Mouse (Mus musculus) heart, postnatal 4 days (tissue): ENCODE results near the gene Sypl2. TPM values are rescaled to one million over a fixed set of nuclear protein-coding genes. Genes with fewer than 3 reads are reported as not detected.

ENCODE experiments used
- DNase-seq: peaks from one replicate; pipeline ENCODE4 v3.0.0; 2021
- total RNA-seq, 2 experiments: library from RNA; stranded (reverse); gene quantifications; 2 replicates each; pipeline ENCODE4 v1.2.3; 2021

Sypl2 gene
- total RNA-seq, 2 experiments from 2014 or later, result 2.6 to 4.1 TPM

DNA sequence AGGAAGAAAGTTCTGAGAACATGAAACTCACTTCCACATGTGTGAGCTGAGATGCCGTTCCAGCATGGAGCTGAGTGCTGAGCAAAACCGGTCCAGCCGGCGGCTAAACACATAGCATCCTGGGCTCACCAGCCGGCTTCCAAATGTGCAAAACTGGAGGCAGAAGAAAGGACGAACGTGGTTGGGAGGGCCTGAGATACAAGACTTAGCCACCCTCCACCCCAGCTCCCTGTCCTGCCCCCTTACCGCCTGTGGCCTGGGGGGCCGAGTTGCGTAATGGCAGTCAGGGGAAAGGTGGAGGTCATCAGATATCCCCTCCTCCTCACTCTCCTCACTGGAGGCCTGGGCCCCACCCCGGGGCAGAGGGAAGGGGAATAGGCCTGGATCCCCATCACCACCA lies 22.0 kb downstream of the Sypl2 start:
- no peak for DNase-seq

DNA sequence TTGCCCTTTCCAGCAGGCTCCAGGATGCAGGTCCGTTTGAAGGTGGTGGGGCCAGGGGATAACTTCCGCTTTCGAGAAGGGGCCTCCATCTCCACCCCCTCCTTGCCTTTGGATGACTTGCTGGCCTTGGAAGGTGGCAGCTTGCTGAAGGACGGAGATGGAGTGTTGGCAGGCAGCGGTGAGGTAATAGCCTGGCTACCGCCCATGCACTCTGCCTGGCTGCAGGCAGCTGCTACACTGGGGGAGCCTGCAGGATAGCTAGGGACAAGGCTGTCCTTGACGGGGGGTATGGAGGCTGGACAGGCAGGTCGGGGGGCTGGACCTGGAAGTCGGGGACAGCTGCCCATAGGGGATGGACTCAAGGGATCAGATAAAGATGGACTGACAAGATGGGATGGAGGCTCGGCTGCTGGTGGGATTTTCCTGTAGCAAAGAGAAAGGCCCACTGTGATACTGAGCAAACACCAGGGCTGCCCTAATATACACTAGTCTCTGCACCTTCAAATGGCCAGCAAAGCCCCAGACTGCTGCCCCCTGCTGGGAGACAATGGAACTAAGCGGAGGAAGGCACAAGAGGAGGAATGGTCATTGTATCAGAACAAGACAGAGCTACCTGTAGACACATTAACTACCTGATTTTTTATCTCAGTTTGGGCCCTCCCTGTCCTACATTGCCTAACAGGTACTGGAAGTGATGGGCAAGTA lies 22.7 kb downstream of the Sypl2 start:
- peak; percentile 89 for DNase-seq

DNA sequence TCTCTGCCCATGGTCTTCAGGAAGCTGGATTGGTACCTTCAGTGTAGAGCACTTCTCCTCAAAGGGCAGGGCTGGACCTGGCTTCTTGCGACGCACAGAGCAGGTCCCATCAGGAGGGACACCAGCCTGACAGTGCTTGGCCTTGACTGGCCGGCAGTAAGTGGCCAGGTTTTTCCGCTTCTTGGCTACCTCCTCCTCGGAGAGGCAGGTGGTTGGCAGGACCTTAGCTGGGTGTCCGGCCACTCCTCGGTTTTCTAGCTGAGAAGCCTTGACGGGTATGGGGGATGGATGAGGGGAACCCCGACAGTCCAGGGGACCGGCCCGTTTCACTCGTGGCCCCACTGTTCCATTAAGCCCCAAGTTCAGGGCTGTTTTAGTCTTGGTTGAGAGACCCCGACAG lies 23.2 kb downstream of the Sypl2 start:
- DNase-seq, result no peak

DNA sequence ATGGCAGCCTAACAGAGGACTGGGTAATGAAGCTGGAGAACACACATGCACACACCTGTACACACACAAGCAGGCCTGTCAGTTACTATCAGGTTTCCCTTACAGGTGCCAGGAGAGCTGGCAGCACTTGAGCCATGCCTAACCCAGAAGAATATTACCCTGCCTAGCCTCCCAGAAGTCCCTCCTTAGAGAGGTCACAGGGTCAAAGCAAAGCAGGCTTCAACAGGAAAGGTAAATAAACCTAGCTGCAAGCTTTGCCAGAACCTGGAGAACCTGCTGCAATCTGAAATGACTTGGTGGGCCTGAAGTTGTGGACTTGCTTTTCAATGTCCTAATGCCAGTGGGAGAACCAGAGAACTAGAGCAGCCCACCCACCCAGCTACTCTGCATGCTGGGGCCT lies 23.9 kb downstream of the Sypl2 start:
- DNase-seq, result no peak

DNA sequence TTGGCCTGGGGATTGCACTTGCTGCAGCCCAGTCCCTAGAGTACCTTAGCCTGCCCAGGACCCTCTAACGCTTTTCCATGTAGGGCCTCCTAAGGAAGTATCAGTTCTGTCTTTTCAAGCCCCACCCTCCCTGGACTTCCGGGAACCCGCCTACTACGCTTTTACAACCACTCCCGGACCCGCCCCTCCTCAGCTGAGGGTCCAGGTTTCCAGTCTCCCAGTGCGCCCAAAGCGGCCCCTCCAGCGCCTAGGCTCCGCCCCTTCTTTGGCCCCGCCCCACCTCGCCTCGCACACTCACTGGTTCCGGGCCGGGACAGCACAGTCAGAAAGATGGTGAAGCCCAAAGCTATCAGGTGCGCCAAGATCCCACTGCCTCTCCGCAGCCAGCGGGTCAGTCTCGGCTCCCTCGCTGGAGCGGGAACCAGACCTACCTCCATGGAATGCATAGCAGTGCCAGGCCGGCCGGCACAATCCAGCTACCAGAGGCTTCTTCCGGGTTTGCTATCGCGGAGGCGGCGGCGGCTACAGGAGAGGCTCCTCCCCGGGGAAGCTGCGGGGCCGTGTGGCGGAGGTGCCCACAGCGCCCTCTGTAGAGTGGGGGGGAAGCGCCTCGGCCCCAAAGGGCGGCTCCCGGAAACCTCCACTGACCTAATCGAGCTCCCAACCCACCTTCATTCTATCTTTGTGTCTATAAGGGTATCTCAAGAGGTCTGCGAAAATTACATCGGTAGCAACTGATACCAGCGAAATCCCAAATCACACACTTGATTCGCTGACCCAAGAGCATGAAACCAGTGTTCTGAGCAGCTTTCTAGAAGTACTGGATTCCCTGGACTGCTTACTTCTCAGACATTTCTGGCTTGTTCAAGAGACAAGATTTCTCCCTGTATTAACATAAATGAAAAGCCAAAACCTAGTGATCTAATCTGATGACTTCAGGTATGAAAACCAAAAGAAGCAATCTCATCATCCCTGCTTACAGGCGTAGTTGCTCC lies 25.8 kb downstream of the Sypl2 start, which contains the start of gene Cyb561d1:
Gene Cyb561d1 (minus strand): TSS at position 884 of the 995 bp plus-strand sequence.
- peak; percentile 95 for DNase-seq

DNA sequence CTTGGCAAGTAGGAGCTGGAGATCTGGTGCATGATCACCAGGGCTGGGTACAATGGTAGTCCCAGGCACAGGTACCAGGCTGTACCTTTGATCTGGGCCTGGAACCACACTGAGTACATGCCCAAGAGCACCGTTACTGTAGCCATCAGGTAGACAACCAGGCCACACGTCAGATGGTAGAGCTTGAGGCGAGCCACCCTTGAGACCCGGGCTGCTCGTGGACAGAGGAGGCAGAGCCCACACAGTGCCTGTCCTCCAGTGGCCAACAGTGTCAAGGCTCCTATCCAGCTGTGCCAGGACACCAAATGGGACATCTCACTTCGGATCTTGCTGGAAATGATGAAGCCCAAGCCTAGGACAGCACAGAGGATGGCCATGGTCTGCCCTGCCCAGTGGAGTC lies 27.2 kb downstream of the Sypl2 start:
- no peak for DNase-seq

DNA sequence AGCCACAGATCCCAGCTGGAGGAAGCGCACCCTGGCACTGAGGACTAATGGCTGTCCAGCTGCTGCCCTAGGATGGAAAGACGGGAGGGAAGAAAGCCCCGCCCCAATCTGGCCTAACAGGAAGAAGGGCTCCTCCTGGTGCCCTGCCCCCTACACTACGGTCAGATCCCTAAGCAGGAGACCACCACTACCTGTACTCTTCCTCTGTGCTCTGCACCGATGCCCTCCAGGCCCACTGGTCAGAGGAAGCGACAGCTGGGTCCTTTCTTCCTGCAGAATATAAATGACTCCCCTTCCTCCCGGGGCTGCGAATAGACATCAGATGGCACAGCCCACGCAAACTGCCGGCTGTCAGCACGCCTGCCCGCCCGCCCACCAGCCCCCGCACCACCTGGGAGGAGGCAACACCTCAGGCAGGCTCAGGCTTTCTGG lies 29.4 kb downstream of the Sypl2 start:
- DNase-seq, result peak; percentile 54

DNA sequence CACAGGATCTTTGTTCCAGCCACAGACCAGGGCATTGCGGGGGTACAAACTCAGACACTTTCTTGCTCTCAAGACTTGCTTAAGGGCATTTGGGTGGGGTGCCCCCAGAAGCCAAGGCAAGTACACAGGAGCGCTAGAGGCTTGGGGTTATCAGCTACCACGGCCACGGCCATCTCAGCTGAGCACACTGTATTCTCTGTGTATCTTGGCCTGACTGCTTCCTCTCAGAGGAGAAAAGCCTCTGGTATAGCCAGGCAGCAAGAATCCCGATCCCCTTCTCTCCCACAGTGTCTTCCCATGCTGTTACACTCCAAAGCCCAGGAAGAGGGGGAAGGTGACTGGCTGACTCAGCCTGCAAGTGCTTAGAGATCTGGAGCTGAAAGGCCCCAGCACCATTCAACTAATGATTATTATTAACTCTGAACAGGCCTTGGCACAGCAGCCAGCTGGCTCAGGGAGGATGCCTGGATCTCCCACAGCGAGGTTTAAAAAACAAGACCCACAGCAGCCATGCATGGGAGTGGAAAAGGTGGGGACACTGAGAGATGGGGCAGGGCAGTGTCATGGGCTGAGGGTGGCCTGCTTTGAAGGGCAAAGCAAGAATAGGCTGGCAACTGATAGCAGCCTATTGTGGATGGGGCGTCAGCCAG lies 30.4 kb downstream of the Sypl2 start:
- DNase-seq, result no peak

DNA sequence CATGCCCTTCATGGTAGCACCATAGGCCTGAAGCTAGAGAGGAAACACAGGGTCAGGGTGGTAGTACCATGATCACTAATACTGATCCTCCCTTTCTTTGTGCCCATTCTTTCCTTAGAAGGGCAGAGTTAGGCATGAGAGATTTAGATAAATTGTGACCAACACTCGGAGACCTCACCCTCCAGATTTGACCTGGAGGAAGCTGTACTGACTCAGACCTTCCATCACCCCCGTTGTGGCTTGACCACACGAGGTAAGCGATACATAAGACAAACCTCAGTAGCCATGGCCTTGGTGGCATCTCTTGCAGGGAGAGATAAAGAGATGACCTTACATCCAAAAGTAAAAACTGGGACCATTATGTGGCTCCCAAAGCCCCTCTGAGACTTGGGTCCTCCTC lies 31.2 kb downstream of the Sypl2 start:
- DNase-seq, result no peak

DNA sequence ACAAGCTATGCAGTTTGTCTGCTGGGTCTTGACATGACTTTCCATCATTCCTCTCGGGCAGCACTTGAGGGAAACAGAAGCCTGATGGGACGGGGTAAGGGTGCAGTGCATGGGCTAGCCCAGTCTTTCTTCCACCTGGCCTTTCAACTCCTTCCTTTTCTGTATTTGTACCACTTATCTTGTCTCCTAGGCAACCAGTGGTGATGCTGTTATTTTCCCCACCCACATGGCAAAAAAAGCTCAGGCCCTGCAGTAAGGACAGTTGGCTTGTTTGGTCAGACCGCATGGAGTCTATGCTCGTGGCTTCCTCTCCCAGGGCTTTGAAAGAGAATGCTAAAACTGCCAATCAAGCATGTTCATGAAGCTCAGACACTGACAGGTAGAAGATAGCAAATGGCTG lies 32.8 kb downstream of the Sypl2 start:
- no peak for DNase-seq

DNA sequence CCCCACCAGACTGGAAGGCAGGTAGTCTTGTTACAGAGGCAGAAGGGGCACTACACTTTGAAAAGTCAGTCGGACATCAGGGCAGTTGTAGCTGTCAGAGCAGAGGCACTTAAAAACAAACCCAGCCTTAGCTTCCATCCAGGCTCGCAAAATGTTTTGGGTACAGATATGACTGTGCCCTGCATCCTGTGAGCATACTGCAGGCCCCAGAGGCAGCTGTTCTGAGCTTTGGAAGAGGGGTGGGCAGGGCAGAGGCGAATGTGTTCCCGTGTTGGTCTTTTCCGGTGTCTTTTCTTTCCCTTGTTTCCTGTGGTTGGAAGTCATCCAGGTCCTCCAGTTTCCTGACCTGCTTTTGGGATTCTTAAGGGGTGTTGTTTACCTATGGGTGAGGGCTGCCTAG lies 36.6 kb downstream of the Sypl2 start:
- DNase-seq, result no peak

DNA sequence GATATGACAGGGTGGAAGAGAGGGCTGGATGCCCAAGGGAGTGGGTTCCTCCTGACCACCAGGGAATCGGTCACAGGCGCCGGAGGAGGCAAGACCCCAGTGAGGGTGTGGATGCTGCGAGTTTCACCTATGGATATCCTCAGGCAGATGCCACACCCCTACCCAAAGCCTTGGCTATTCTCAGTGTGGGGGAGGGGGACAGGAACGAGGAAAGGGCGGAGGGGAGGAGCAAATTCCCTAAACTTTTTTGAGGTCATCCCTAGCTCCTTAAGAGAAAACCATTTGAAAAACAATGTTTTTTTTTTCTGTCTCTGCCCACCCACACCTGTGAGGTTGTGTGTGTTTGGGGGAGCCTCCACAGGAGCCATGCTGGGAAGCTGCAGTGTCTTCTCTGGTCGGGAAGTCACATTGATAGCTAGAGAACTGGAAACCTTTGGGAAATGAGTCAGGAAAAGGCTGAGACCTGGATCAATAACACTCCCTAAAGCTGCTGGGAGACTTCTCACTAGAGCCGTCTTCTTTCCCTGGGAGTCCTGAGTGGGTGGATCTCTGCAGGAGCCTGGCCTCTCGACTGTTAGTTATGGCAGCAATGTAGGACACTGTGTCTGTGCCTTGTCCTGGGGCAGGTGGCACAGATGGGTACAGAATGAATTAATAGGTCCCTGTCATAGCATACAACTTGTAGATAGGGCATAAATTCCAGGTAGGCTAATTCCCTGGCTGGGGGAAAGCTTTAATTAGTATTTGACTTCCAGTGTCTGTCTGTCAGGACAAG lies 37.5 kb downstream of the Sypl2 start:
- DNase-seq, result no peak

DNA sequence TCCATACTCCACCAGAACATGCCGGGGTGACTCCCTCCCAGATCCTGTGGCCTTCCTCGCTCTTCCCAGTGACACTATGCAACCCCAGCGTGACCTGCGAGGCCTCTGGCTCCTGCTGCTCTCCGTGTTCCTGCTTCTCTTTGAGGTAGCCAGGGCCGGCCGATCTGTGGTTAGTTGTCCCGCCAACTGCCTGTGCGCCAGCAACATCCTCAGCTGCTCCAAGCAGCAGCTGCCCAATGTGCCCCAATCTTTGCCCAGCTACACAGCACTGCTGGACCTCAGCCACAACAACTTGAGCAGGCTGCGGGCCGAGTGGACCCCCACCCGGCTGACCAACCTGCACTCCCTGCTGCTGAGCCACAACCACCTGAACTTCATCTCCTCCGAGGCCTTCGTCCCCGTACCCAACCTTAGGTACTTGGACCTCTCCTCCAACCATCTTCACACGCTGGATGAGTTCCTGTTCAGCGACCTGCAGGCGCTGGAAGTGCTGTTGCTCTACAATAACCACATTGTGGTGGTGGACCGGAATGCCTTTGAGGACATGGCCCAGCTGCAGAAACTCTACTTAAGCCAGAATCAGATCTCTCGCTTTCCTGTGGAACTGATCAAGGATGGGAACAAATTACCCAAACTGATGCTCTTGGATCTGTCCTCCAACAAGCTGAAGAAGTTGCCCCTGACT lies 39.2 kb downstream of the Sypl2 start:
- DNase-seq, result no peak

DNA sequence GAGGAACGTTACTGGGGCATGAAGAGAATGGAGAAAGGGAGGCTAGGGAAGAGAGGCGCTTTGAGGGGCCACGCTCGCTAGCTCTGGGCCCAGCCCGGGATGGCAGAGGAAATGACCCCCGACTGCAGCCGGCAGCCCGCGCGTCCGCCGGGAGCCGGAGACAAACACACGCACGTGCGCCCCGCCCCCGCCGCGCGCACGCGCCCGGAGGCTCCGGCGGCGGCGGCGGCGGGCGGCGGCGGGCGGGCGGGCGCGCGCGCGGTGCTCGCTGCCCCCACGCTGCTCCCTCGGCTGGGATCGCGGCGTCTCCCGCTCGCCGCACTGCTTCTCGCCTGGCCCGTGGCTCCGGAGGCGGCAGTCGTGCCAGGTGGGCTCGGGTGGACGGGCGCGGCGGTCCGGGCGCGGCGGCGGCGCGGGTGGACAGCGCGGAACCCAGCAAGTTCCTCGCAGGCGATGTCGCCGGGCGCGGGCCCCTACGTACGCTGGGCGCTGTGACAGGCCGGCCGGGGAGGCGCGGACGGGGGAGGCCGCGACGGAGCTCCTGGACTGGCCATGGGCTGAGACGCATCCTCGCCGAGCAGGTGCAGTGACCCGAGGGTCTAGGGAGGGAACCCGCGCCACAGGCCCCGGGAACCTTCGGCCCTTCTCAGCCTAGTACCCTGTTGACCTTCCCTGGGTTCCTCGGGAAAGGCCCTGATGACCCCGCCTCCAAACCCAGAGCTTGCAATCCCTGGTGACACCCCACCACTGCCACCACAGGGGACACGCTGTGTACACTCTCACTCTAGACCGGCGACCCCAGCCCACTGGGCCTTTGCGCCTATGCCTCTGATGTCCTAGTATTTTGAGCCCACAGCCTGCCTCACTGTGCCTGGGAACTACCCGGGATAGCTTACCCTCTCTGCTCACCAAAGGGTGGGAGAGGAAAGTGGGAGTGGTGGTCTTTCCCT lies 40.1 kb downstream of the Sypl2 start, which contains the start of gene Amigo1:
Gene Amigo1 (plus strand): TSS at position 238 of the 950 bp plus-strand sequence.
- DNase-seq, result peak; percentile 53

DNA sequence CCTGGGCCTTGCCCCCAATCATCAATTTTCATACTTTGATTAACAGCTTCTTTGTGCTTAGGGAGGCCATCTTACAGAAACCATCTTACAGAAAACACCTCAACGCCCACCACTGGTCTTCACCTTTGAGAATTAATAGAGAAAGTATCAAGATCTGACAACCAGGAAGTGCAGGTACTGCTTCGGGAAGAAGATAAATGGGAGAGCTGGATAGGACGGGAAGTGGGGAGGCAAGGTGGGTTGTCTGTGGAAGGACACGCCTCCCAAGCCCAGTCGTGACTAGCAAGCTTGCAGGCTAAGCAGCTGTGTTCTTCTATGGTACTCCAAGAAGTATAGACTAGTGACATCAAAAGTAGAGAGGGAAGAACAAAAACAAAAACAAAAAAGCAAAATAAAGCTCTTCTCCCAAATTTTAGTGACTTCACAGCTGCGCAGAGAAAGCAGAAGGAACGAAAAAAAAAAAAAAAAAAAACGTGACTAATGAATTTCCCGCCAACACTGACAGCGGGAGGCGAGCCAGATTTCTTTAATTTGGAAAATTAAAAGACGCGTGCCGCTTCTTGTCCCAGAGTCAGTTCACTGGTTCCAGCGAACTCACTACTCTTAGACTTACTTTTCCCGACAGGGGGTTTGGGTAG lies 40.9 kb downstream of the Sypl2 start:
- no peak for DNase-seq

DNA sequence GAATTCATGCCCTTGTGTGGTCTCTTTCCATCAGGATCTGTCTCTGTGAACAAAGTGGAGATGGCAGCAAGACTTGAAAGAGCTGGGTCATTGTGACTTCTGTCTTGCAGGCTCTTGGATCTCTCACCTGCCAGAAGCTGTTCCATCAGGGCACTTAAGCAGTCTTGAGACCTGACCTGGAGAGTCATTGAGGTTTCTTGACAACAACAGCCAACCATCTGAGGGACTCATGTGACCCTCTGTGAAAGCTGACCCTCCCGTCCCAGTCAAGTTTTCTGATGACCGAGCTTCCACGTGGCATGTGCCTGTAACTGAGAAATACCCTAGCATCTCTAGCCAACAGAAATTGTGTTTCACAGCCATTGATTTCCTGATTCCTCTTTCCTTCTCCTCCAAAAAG lies 41.7 kb downstream of the Sypl2 start:
- no peak for DNase-seq

DNA sequence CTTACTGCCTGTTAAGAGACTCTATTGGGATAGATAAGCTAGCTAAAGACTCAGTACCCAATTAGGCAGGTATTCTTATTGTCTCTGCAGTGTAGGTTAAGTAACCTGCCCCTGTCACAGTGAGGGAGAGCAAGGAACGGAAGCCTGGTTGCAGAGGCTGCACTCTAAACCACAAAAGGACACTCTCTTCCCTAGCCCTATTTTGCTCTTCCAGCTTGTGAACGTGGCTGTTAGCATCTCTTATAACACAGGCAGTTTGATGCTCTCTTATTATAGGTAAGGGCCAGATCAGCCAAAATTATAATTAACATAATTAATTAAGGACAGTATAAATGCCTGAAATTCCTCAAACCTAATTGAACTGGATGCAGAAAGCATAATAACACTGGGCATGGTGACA lies 45.9 kb downstream of the Sypl2 start:
- no peak for DNase-seq

DNA sequence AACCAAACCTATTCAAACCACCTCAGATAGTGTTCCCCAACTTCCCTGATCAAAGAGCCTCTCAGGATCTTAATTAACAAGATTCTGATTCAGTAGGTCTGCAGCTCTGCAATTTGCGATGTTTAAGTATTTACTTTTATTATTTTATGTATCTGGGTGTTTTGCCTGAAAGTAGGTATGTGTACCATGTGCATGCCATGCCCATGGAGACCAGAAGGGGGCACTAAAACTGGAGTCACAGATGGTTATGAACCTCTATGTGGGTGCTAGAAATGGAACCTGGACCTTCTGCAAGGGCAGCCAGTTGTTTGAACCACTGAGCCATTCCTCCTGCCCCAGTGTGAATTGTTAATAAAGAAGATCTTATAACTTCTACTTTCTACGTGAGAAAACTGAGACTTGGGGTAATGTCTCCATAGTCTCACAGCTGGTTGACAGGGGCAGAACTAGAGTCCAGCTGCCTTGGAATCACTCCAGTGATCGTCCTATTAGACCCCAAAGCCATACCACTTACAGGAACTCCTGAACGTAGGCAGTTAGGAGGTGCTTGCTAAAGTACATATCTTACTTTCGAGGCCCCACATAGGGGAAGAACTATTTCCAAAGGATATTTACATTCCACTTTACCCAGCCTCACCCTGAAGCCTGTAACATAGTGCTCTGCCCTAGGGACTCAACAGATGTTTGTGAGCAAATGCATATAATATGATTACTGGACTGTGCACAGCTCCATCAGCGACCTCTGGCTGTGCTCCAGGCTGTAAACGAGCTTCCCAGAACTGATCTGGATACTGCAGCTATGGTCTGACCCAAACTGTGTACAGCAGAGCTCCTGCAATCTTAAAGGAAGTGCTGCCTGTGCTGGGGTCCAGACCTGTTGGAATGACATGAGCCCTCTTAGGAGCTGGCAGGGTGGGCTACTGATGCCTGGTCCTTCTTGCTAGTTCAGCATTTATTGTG lies 47.4 kb downstream of the Sypl2 start:
- DNase-seq, result no peak
